Mouse (Mus musculus) heart, embryonic 14.5 days (tissue): ENCODE results near the gene Cacng5. TPM values are rescaled to one million over a fixed set of nuclear protein-coding genes. Genes with fewer than 3 reads are reported as not detected.

ENCODE experiments used
- ATAC-seq: fragments of 200-750 bp; cut with Nextera tagmentation; 2 replicates; pipeline ENCODE4 v1.8.0; 2017; ENCODE audit warnings: low read depth, moderate TSS enrichment; ENCODE audit not compliant: insufficient number of reproducible peaks, insufficient read depth, low FRiP score
- H3K27ac ChIP-seq, 2 experiments: fragments of 200-500 bp in 1 of 2; fragments of 300-500 bp in 1 of 2; sonication (generic) in 1 of 2; replicated peaks in 1 of 2; 2 replicates each; pipeline ENCODE4 v1.5.1; 2012 to 2014; ENCODE audit warnings: low read depth in 2 of 2, low read length in 2 of 2, control low read depth in 1 of 2, mild to moderate bottlenecking in 1 of 2, mixed read lengths in 1 of 2; ENCODE audit not compliant: control insufficient read depth in 1 of 2, insufficient read depth in 1 of 2
- H3K27me3 ChIP-seq: fragments of 300-500 bp; sonication (generic); 2 replicates; pipeline ENCODE4 v1.6.1; 2014; ENCODE audit warnings: mild to moderate bottlenecking, low read length, control low read depth; ENCODE audit not compliant: control insufficient read depth, insufficient read depth
- H3K36me3 ChIP-seq: fragments of 300-500 bp; sonication (generic); 2 replicates; pipeline ENCODE4 v1.6.1; 2014; ENCODE audit warnings: mild to moderate bottlenecking, control low read depth, low read length, mixed read lengths; ENCODE audit not compliant: control insufficient read depth, insufficient read depth
- H3K4me1 ChIP-seq, 2 experiments: fragments of 200-500 bp in 1 of 2; fragments of 300-500 bp in 1 of 2; sonication (generic) in 1 of 2; 2 replicates each; pipeline ENCODE4 v1.6.1; 2012 to 2014; ENCODE audit warnings: low read length in 2 of 2, control low read depth in 1 of 2, mixed read lengths in 1 of 2; ENCODE audit not compliant: control insufficient read depth in 2 of 2, insufficient read depth in 2 of 2
- H3K4me2 ChIP-seq: fragments of 300-500 bp; sonication (generic); 2 replicates; pipeline ENCODE4 v1.6.1; 2014; ENCODE audit warnings: mild to moderate bottlenecking, low read length
- H3K4me3 ChIP-seq, 2 experiments: fragments of 200-500 bp in 1 of 2; fragments of 300-500 bp in 1 of 2; sonication (generic) in 1 of 2; 2 replicates each; pipeline ENCODE4 v1.5.1; 2012 to 2014; ENCODE audit warnings: low read length in 2 of 2, mild to moderate bottlenecking in 2 of 2, control low read depth in 1 of 2, low read depth in 1 of 2, moderate library complexity in 1 of 2; ENCODE audit not compliant: control insufficient read depth in 1 of 2, insufficient read depth in 1 of 2
- H3K9ac ChIP-seq: fragments of 300-500 bp; sonication (generic); 2 replicates; pipeline ENCODE4 v1.6.1; 2014; ENCODE audit warnings: mild to moderate bottlenecking, low read length
- H3K9me3 ChIP-seq: fragments of 300-500 bp; sonication (generic); 2 replicates; pipeline ENCODE4 v1.6.1; 2016; ENCODE audit warnings: low read length, control low read depth; ENCODE audit not compliant: control insufficient read depth
- WGBS: fragments of 180-500 bp; shearing (Covaris S2); extraction: QIAGEN DNeasy Blood & Tissue Kit; methylation state at CpG from one replicate; pipeline ENCODE4 v1.1.7; 2014; 5-methylcytosine and 5-hydroxymethylcytosine counted together
- polyA plus RNA-seq: library from polyadenylated mRNA; unstranded; fragments of >200 nt; fragmentation: Nextera tagmentation; extraction: Ambion mirVana; gene quantifications from 2 replicates; pipeline ENCODE4 v1.2.1, GENCODE M21; 2014

Cacng5 gene
- polyA plus RNA-seq, 1 experiment from 2014 or later = 0.05 TPM

DNA sequence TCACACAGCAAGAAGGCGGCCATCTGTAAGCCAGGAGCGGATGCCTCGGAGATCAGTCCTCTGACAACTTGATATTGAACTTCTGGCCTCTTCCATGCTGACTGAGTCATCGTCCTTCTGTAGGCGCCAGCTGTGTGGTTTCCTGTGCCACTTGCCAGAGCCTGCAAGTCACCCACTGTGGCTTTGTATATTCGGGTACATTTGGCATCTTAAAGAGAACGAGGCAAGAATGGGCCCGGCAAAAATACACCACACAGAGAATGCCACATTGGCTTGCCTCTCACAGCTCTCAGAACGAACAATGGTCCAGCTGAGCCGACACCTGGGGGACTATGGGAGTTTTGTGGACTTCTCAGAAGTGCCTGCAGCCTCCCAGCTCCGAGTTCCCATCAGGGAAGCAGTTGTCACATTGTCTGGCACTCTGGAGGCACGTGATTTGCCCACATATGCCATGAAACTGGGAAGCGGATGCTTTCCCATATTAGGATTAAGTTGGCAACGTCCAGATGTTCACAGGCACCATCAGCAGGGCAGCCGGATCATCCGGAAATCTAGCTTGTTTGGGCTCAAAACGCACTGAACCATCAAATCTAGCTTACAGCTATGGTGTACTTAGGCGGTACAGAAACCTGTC lies 38.9 kb downstream of the Cacng5 start:
- ATAC-seq = no peak
- WGBS = 77% methylated on average over 18 of the region's 18 CpGs
- Histone ChIP-seq H3K27ac (no peak overlapping the region), H3K9me3 (no peaks in the 10 kb centered on the region), H3K4me1 (no peaks in the 10 kb centered on the region), H3K4me3 (no peak overlapping the region), H3K9ac (no peak overlapping the region), H3K36me3 (no peaks in the 10 kb centered on the region), H3K27me3 (no peaks in the 10 kb centered on the region), H3K4me2 (no peak overlapping the region)

DNA sequence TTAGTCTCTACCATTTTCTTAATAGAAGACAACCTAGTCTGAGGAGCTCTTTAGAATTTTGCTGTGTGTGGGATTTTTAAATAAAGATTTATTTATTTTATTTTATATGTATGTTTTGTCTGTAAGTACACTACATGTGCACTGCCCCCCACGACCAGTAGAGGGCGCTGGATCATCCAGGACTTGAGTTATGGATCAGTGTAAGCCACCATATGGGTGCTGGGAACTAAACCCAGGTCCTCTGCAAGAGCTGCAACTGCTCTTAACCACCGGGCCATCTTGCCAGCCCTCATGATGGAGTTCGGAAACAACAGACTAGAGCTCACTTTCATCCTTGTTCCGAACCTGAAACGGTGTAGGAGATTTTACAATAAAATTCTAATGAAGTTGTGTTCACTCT lies 42.1 kb downstream of the Cacng5 start:
- Histone ChIP-seq H3K4me3 (no peak overlapping the region), H3K9ac (no peak overlapping the region), H3K27me3 (no peaks in the 10 kb centered on the region), H3K27ac (no peak overlapping the region), H3K9me3 (no peaks in the 10 kb centered on the region), H3K36me3 (no peaks in the 10 kb centered on the region), H3K4me2 (no peak overlapping the region), H3K4me1 (no peaks in the 10 kb centered on the region)
- 67% methylated on average over 6 of the region's 6 CpGs for WGBS
- ATAC-seq = no peak

DNA sequence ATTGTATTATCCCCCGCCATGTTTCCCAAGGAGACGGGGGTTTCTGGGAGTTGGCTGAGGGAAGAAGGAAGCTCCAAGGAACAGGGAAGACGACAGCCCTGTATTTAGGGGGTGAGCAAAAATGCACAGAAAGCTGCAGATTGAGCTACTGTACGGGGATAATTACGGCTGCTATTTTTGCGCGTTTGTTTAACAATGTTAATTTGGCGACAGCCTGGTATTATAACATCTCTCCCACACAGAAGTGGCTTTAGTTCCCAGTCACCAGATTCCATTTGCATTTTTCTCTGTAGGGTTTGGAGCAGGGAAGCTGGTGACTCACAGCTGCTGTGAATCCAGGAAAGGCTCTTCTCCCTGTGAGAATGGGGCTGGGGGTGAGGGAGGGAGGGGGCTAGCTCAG lies 47.3 kb downstream of the Cacng5 start:
- H3K9me3 ChIP-seq = no peaks in the 10 kb centered on the region
- no peak overlapping the region for H3K4me3 ChIP-seq
- no peak overlapping the region for H3K9ac ChIP-seq
- no peak overlapping the region for H3K4me2 ChIP-seq
- no peaks in the 10 kb centered on the region for H3K27me3 ChIP-seq
- H3K4me1 ChIP-seq = no peaks in the 10 kb centered on the region
- 79% methylated on average over 8 of the region's 8 CpGs for WGBS
- H3K36me3 ChIP-seq = no peaks in the 10 kb centered on the region
- H3K27ac ChIP-seq = no peak overlapping the region
- no peak for ATAC-seq

DNA sequence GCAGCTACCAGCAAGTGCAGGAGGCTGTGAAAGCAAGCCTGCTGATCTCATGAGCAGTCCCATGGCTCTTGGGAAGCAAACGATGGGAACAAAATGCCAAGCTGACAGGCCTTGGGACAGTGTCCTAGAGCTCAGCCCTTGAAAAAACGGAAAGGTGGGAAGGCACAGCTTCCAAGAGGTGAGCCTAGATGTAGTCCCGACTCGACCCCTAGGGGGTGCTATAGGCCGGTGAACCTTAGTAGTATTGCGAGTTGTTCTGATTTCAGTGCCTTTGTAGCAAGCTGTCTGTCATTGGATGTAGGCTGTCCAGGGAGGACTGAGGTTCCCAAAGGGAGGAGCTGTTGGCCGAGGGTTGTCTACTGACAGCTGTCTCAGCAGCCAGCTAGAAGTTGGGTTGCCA lies 49.7 kb downstream of the Cacng5 start:
- Histone ChIP-seq H3K36me3 (no peaks in the 10 kb centered on the region), H3K9ac (no peak overlapping the region), H3K27ac (no peak overlapping the region), H3K4me2 (no peak overlapping the region), H3K4me1 (no peaks in the 10 kb centered on the region), H3K27me3 (no peaks in the 10 kb centered on the region), H3K9me3 (no peaks in the 10 kb centered on the region), H3K4me3 (no peak overlapping the region)
- WGBS = 16% methylated on average over 7 of the region's 7 CpGs
- ATAC-seq = no peak

DNA sequence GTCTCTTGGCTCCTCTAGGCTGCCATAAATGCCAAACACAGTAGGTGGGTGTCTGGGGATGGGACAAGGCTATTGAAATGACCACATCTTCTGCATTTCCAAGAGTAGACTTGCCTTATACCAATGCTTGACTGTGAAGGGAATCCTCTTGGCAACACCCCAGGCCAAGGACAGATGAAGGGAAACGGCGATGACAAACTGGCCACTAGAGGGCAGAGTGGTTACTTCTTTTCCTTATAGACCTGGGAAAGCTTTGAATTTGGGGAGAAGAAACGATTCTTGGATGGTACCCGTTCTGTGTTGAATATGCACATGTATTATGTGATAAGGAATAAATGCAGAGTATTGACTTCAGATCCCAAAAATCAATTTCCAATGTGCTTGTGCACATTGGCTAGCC lies 50.8 kb downstream of the Cacng5 start:
- no peak overlapping the region for H3K27ac ChIP-seq
- H3K9me3 ChIP-seq = no peaks in the 10 kb centered on the region
- no peak overlapping the region for H3K4me3 ChIP-seq
- no peaks in the 10 kb centered on the region for H3K4me1 ChIP-seq
- no peaks in the 10 kb centered on the region for H3K36me3 ChIP-seq
- H3K4me2 ChIP-seq = no peak overlapping the region
- no peak for ATAC-seq
- H3K27me3 ChIP-seq = no peaks in the 10 kb centered on the region
- 7% methylated on average over 4 of the region's 4 CpGs for WGBS
- no peak overlapping the region for H3K9ac ChIP-seq

DNA sequence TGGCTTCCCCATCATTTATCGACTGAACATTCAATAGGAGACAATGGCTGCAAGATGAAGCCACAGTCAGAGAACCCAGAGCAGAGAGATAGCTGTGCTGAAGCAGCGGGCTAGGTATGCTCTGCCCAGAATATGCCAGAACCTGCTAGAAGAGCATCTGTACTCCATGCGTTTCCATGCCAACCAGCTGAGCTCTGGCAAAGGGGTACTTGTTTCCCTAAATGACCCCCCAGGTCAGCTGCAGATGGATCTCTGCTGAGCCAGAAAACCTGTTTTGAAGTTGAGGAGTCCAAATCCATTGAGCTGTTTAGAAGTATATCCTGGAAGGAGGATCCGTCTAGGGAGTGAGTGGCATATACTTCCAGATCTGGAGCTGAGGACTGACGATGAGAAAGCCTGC lies 53.1 kb downstream of the Cacng5 start:
- Histone ChIP-seq H3K4me1 (no peaks in the 10 kb centered on the region), H3K27me3 (0 out of 2 replicates have a peak, but pooled peaks cover 2% of the 10 kb centered on the region), H3K36me3 (no peaks in the 10 kb centered on the region), H3K9me3 (no peaks in the 10 kb centered on the region), H3K9ac (no peak overlapping the region), H3K27ac (no peak overlapping the region), H3K4me3 (no peak overlapping the region), H3K4me2 (no peak overlapping the region)
- 67% methylated on average over 5 of the region's 5 CpGs for WGBS
- no peak for ATAC-seq

DNA sequence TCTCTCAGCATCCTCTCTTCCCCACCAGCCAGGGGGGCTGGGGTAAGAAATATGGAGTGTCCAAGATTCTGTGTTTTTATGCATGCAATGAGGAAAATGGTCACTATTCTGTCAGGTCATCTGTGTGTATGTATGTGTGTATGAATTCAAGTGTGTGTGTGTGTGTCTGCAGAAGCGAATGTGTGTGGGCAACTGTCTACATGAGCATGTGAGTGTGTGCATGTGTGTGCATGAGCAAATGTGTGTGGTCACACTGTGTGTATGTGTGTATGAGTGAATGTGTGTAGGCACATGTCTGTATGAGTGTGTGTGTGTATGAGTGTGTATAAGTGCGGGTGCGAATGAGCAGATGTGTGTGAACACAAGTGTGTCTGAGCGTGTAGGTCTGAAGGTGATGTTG lies 55.0 kb downstream of the Cacng5 start:
- H3K9me3 ChIP-seq = no peaks in the 10 kb centered on the region
- ATAC-seq = no peak
- no peak overlapping the region for H3K4me3 ChIP-seq
- no peaks in the 10 kb centered on the region for H3K36me3 ChIP-seq
- H3K27ac ChIP-seq = no peak overlapping the region
- H3K27me3 ChIP-seq = 0 out of 2 replicates have a peak, but pooled peaks cover 3% of the 10 kb centered on the region
- no peak overlapping the region for H3K4me2 ChIP-seq
- no peaks in the 10 kb centered on the region for H3K4me1 ChIP-seq
- 96% methylated on average over 4 of the region's 4 CpGs for WGBS
- no peak overlapping the region for H3K9ac ChIP-seq

DNA sequence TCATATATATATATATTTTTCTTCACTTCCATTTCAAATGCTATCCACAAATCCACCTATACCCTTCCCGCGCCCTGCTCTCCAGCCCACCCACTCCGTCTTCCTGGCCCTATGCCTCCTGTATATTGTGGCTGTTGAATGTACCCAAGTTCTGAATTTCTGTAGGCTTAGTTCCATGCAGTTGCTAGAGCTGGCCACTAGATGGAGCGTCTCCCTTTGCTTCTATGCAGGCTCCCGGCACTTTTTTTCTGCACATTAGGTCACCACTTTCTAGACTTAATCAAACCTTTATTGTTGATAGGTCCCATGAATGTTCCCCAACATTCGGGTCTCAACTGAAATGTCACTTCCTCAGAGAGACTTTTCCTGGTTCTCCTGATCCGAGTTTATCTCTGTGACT lies 55.6 kb downstream of the Cacng5 start:
- no peaks in the 10 kb centered on the region for H3K36me3 ChIP-seq
- H3K27ac ChIP-seq = no peak overlapping the region
- no peak for ATAC-seq
- H3K27me3 ChIP-seq = 0 out of 2 replicates have a peak, but pooled peaks cover 3% of the 10 kb centered on the region
- H3K9me3 ChIP-seq = no peaks in the 10 kb centered on the region
- WGBS = 13% methylated on average over 7 of the region's 7 CpGs
- H3K4me1 ChIP-seq = no peaks in the 10 kb centered on the region
- no peak overlapping the region for H3K4me2 ChIP-seq
- no peak overlapping the region for H3K4me3 ChIP-seq
- H3K9ac ChIP-seq = no peak overlapping the region
